11 mouse cellular contexts compared by ENCODE assay signal in the genomic region with DNA sequence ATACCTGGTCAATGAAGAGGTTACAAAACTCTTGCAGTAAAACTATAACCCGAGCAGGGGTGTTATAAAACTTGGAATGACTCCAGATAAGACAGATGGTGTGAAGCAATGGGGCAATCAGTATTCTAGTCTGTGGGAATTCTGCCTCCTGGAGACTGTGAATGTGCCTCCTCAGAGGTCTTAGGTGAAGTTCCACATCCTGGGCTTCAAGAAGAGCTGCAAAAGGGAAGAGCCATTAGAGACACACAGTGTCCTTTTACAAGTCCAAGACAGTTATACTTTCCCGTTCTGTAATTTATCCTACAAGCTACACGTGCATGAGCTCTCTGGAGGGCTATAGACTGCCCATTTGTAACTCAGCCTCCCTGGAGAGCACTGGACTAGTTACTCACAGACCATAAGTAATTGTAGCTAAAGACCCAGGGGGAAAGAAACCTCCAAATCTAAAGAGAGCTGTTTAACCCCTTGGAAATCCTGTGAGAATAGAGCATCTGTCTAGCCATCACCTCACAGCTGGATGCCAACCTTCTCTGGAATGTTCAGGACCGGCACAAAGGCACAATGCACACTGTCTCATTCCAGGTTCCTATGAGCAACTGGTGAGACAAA. TPM values are rescaled to one million over a fixed set of nuclear protein-coding genes. Genes with fewer than 3 reads are reported as not detected.
DNase-seq lines count a peak whose midpoint lies in the region; ATAC-seq and TF ChIP-seq lines count a peak whose summit lies in the region.
"Had no signal": no experiment of that assay in that cellular context is flagged by ENCODE, and none has a peak within 500 bp of the region (broad histone marks: within the 10 kb centered on the region; RNA-seq: fewer than 3 reads in every experiment).

No protein-coding gene starts in this region.

- H3K27ac ChIP-seq in embryonic facial prominence, embryonic 11.5 days (replicated peaks; ENCODE audit: low read depth, low read length), result no peak overlapping the region
- no peak overlapping the region for H3K27ac ChIP-seq in embryonic facial prominence, embryonic 10.5 days (replicated peaks)
- H3K27ac ChIP-seq in lung, postnatal 0 days (ENCODE audit: low read length), result no peak overlapping the region
- H3K27ac ChIP-seq in forebrain, embryonic 13.5 days, result no peak overlapping the region
- H3K27ac ChIP-seq in neural tube, embryonic 12.5 days, result no peak overlapping the region

- DNase-seq in embryonic facial prominence, embryonic 11.5 days (ENCODE audit: low spot score), result peak; percentile 42
- DNase-seq in embryonic facial prominence, embryonic 10.5 days (ENCODE audit: low spot score), result no peak
- DNase-seq in lung, postnatal 0 days (ENCODE audit: low spot score), result peak; percentile 22
- no peak for DNase-seq in lung, postnatal 14 days
- DNase-seq in heart, adult 11 months, result no peak
- no peak for DNase-seq in urinary bladder, postnatal 10 days (ENCODE audit: low spot score)
- DNase-seq: gastrocnemius, postnatal 25 days; lung, postnatal 36 days; thymus, adult 2 months had no signal

- TF ChIP-seq CTCF in lung, postnatal 0 days (IDR thresholded peaks at IDR 0.05), result no peak

- no peaks in the 10 kb centered on the region for H3K9me3 ChIP-seq in embryonic facial prominence, embryonic 11.5 days (replicated peaks; ENCODE audit: control insufficient read depth, low read length)
- no peaks in the 10 kb centered on the region for H3K9me3 ChIP-seq in embryonic facial prominence, embryonic 10.5 days
- no peaks in the 10 kb centered on the region for H3K9me3 ChIP-seq in lung, postnatal 0 days (ENCODE audit: low read length)
- no peaks in the 10 kb centered on the region for H3K9me3 ChIP-seq in forebrain, embryonic 13.5 days (replicated peaks)
- no peaks in the 10 kb centered on the region for H3K9me3 ChIP-seq in neural tube, embryonic 12.5 days

- 0 out of 2 replicates have a peak, but pooled peaks have one; percentile 50 for ATAC-seq in embryonic facial prominence, embryonic 11.5 days (replicated peaks; ENCODE audit: insufficient number of reproducible peaks, low FRiP score, low TSS enrichment, low read depth)
- ATAC-seq in lung, postnatal 0 days, result peak; percentile 49
- peak; percentile 50; the same call in 1 of the 2 replicates for ATAC-seq in forebrain, embryonic 13.5 days
- 0 out of 2 replicates have a peak, but pooled peaks have one; percentile 58 for ATAC-seq in neural tube, embryonic 12.5 days (ENCODE audit: low FRiP score, low read depth)

- H3K4me3 ChIP-seq in embryonic facial prominence, embryonic 11.5 days (ENCODE audit: low read depth, low read length), result no peak overlapping the region
- H3K4me3 ChIP-seq in embryonic facial prominence, embryonic 10.5 days, result no peak overlapping the region
- H3K4me3 ChIP-seq in lung, postnatal 0 days (ENCODE audit: low read depth, low read length), result no peak overlapping the region
- H3K4me3 ChIP-seq in forebrain, embryonic 13.5 days, result no peak overlapping the region
- no peak overlapping the region for H3K4me3 ChIP-seq in neural tube, embryonic 12.5 days

- no peak overlapping the region for H3K9ac ChIP-seq in embryonic facial prominence, embryonic 11.5 days (replicated peaks; ENCODE audit: low read length)
- no peak overlapping the region for H3K9ac ChIP-seq in lung, postnatal 0 days (replicated peaks; ENCODE audit: low read depth)
- no peak overlapping the region for H3K9ac ChIP-seq in forebrain, embryonic 13.5 days
- no peak overlapping the region for H3K9ac ChIP-seq in neural tube, embryonic 12.5 days

- peaks cover 8% of the 10 kb centered on the region; the same call in 1 of the 2 replicates for H3K27me3 ChIP-seq in embryonic facial prominence, embryonic 11.5 days (ENCODE audit: control insufficient read depth, insufficient read depth, low read length)
- H3K27me3 ChIP-seq in embryonic facial prominence, embryonic 10.5 days (replicated peaks; ENCODE audit: low read depth, poor library complexity, severe bottlenecking), result peaks cover 71% of the 10 kb centered on the region
- H3K27me3 ChIP-seq in lung, postnatal 0 days (replicated peaks; ENCODE audit: insufficient read depth, low read length), result no peaks in the 10 kb centered on the region
- peaks cover 19% of the 10 kb centered on the region for H3K27me3 ChIP-seq in forebrain, embryonic 13.5 days
- 0 out of 2 replicates have a peak, but pooled peaks cover 8% of the 10 kb centered on the region for H3K27me3 ChIP-seq in neural tube, embryonic 12.5 days (replicated peaks)

- TF ChIP-seq EP300 in lung, postnatal 0 days (IDR thresholded peaks at IDR 0.05), result no peak

- WGBS in embryonic facial prominence, embryonic 11.5 days, result 9% methylated on average over 4 of the region's 4 CpGs
- WGBS in embryonic facial prominence, embryonic 10.5 days, result 13% methylated on average over 4 of the region's 4 CpGs
- 26% methylated on average over 4 of the region's 4 CpGs for WGBS in lung, postnatal 0 days
- 7% methylated on average over 4 of the region's 4 CpGs for WGBS in forebrain, embryonic 13.5 days
- WGBS in neural tube, embryonic 12.5 days, result 7% methylated on average over 4 of the region's 4 CpGs

- H3K36me3 ChIP-seq in embryonic facial prominence, embryonic 11.5 days (replicated peaks; ENCODE audit: control insufficient read depth, insufficient read depth, low read depth, low read length), result no peaks in the 10 kb centered on the region
- H3K36me3 ChIP-seq in embryonic facial prominence, embryonic 10.5 days (replicated peaks), result no peaks in the 10 kb centered on the region
- no peaks in the 10 kb centered on the region for H3K36me3 ChIP-seq in lung, postnatal 0 days (ENCODE audit: insufficient read depth, low read length)
- H3K36me3 ChIP-seq in forebrain, embryonic 13.5 days (ENCODE audit: poor library complexity, severe bottlenecking), result no peaks in the 10 kb centered on the region
- H3K36me3 ChIP-seq in neural tube, embryonic 12.5 days, result no peaks in the 10 kb centered on the region

- H3K4me2 ChIP-seq in embryonic facial prominence, embryonic 11.5 days (ENCODE audit: low read depth, low read length), result no peak overlapping the region
- 0 out of 2 replicates have a peak overlapping the region, but pooled peaks have one; percentile 1 for H3K4me2 ChIP-seq in lung, postnatal 0 days (replicated peaks; ENCODE audit: low read depth, low read length)
- no peak overlapping the region for H3K4me2 ChIP-seq in forebrain, embryonic 13.5 days
- H3K4me2 ChIP-seq in neural tube, embryonic 12.5 days (replicated peaks), result no peak overlapping the region

- no peaks in the 10 kb centered on the region for H3K4me1 ChIP-seq in embryonic facial prominence, embryonic 11.5 days (ENCODE audit: control insufficient read depth, insufficient read depth, low read length)
- peaks cover 27% of the 10 kb centered on the region for H3K4me1 ChIP-seq in embryonic facial prominence, embryonic 10.5 days
- H3K4me1 ChIP-seq in lung, postnatal 0 days (ENCODE audit: insufficient read depth, low read depth, low read length), result peaks cover 10% of the 10 kb centered on the region; the same call in 1 of the 2 replicates
- peaks cover 9% of the 10 kb centered on the region for H3K4me1 ChIP-seq in forebrain, embryonic 13.5 days
- no peaks in the 10 kb centered on the region for H3K4me1 ChIP-seq in neural tube, embryonic 12.5 days

RNA-seq across cellular contexts. Expression of a gene that starts 11.9 kb away (rescaled TPM):
- polyA plus RNA-seq in embryonic facial prominence, embryonic 11.5 days (2014; fragmentation: Nextera tagmentation; extraction: Ambion mirVana), result 0.17 and 0.29 TPM in 2 replicates
- polyA plus RNA-seq in embryonic facial prominence, embryonic 10.5 days (2016; fragmentation: Nextera tagmentation; extraction: Ambion mirVana), result 0.10 and 0.17 TPM in 2 replicates
- polyA plus RNA-seq in lung, postnatal 0 days (2015; fragmentation: Nextera tagmentation; extraction: Ambion mirVana), result 0.51 and 1.3 TPM in 2 replicates
- polyA plus RNA-seq in forebrain, embryonic 13.5 days (2015; fragmentation: Nextera tagmentation; extraction: Ambion mirVana), result 0.10 and 0.29 TPM in 2 replicates
- polyA plus RNA-seq in neural tube, embryonic 12.5 days (2016; fragmentation: Nextera tagmentation; extraction: Ambion mirVana), result 0.14 and 0.22 TPM in 2 replicates

Comparison
In these comparisons a context has a peak if more than half of its experiments do, and no peak if none do; other contexts are left out.
1. DNase-seq: peak in embryonic facial prominence, embryonic 11.5 days (single experiment) and lung, postnatal 0 days (single experiment); none in embryonic facial prominence, embryonic 10.5 days (single experiment), lung, postnatal 14 days (single experiment), heart, adult 11 months (single experiment) and urinary bladder, postnatal 10 days (single experiment).
2. Peak in every context shown above with its lines, with median percentiles within 50 percentile points of each other: ATAC-seq.